Mouse (Mus musculus): ENCODE measurements around the gene Phactr2.

DNA sequence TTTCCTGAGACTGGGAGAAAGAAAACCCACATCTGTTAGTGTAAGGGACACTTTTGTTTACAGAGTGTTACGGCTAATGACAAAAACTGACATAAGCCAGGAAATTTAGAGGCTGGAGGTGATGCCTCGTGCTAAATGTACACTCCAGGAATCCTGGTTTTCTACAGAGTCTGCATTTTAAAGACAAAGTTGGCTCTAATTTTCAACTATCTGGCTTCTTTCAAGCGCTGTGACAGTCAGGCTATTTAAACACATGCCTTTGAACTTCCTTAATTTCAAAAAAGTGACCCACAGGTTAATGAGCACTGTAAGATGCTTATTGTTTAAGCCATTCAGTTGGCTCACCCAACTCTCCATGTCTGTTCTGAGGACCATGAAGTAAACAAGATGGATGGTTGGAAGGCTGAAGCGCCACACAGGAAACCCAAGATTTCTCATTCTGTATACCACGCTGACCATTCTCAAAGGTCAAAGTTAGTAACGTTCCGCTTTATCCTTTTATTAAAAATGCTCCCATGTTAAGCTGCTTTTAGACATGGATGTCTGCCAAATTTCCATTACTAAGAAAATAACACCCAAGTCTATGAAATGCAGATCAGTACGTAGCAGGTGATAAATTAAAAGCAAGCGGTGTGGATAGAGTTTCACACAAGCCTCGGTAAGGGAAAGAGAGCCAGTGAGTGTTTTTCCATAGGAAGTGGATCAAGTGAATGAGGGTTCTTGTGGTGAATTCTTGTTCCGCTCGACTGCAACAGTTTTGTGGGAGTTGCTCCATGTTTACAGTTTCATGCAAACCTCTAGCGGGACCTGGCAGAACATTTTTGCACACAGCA is 97.6 kb downstream of the Phactr2 start:
- TF ChIP-seq CTCF (IDR thresholded peaks at IDR 0.05; ENCODE audit: borderline replicate concordance, extremely low read depth, insufficient read depth, insufficient read length): no peak
- no peak for TF ChIP-seq POLR2A (IDR thresholded peaks at IDR 0.05; ENCODE audit: borderline replicate concordance, extremely low read depth, insufficient read depth, insufficient read length, poor library complexity, severe bottlenecking)
